Mouse (Mus musculus) v-Abl transformed pro-B cells (cell line): ENCODE results near the gene Proca1.

Experiments
- in situ Hi-C, 2 experiments: fragments of 400-800 bp; cut with MboI; formaldehyde crosslinking; loops; one replicate each; pipeline ENCODE4 v1.15.1; 2025; ENCODE audit not compliant: unreplicated experiment in 2 of 2

Gene Proca1

GRCm38 (mm10) chr11:78164924-78165760 lies 28.1 kb upstream of the Proca1 start, which contains the start of gene Traf4:
TSS of gene Traf4 (minus strand) at chr11:78165589.
- in situ Hi-C loops = no loop called here

GRCm38 (mm10) chr11:78165761-78166109 lies 27.5 kb upstream of the Proca1 start:
- in situ Hi-C loops = no loop called here

- in situ Hi-C loops = no loop called here
These were observed 27.0 kb upstream of the Proca1 start for GRCm38 (mm10) chr11:78166161-78166560.

- in situ Hi-C loops = no loop called here
These were observed 26.6 kb upstream of the Proca1 start for GRCm38 (mm10) chr11:78166640-78167039.

- in situ Hi-C loops = no loop called here
These were observed 25.8 kb upstream of the Proca1 start for GRCm38 (mm10) chr11:78167257-78167959.

GRCm38 (mm10) chr11:78168541-78169468 lies 24.4 kb upstream of the Proca1 start:
- in situ Hi-C loops = no loop called here

- in situ Hi-C loops = loop anchor here (5.0 to 10.0 kb wide), 2 partner anchors 113 to 346 kb away; no protein-coding TSS in a partner anchor
These were observed 22.9 kb upstream of the Proca1 start for GRCm38 (mm10) chr11:78170306-78170705.

- in situ Hi-C loops = loop anchor here (5.0 to 10.0 kb wide), 2 partner anchors 114 to 347 kb away; no protein-coding TSS in a partner anchor
These were observed 21.9 kb upstream of the Proca1 start for GRCm38 (mm10) chr11:78171328-78171727.

- in situ Hi-C loops = loop anchor here (5.0 to 10.0 kb wide), 2 partner anchors 115 to 347 kb away; no protein-coding TSS in a partner anchor
These were observed 21.0 kb upstream of the Proca1 start for GRCm38 (mm10) chr11:78172034-78172747.

GRCm38 (mm10) chr11:78172748-78173383 lies 20.3 kb upstream of the Proca1 start:
- in situ Hi-C loops = loop anchor here (5.0 to 10.0 kb wide), 2 partner anchors 116 to 348 kb away; no protein-coding TSS in a partner anchor

- in situ Hi-C loops = loop anchor here (5.0 to 10.0 kb wide), 2 partner anchors 117 to 350 kb away; no protein-coding TSS in a partner anchor
These were observed 18.7 kb upstream of the Proca1 start for GRCm38 (mm10) chr11:78174506-78174905.

- in situ Hi-C loops = loop anchor here (5.0 to 10.0 kb wide), 6 partner anchors 119 to 351 kb away; partner anchors contain the start of gene Phf12 (in 1 of the 2)
These were observed 17.3 kb upstream of the Proca1 start for GRCm38 (mm10) chr11:78175771-78176401.

- in situ Hi-C loops = loop anchor here (5.0 to 10.0 kb wide), 6 partner anchors 119 to 352 kb away; partner anchors contain the start of gene Phf12 (in 1 of the 2)
These were observed 16.8 kb upstream of the Proca1 start, which contains the start of the genes Nek8 and Tlcd1 for GRCm38 (mm10) chr11:78176402-78176862. TSS of gene Nek8 (minus strand) at chr11:78176675. TSS of gene Tlcd1 (plus strand) at chr11:78176711.

- in situ Hi-C loops = loop anchor here (5.0 to 10.0 kb wide), 6 partner anchors 120 to 352 kb away; partner anchors contain the start of gene Phf12 (in 1 of the 2)
These were observed 16.3 kb upstream of the Proca1 start for GRCm38 (mm10) chr11:78176905-78177331.

GRCm38 (mm10) chr11:78177437-78177836 lies 15.8 kb upstream of the Proca1 start:
- in situ Hi-C loops = loop anchor here (5.0 to 10.0 kb wide), 6 partner anchors 120 to 353 kb away; partner anchors contain the start of gene Phf12 (in 1 of the 2)

- in situ Hi-C loops = loop anchor here (5.0 to 10.0 kb wide), 6 partner anchors 121 to 353 kb away; partner anchors contain the start of gene Phf12 (in 1 of the 2)
These were observed 15.0 kb upstream of the Proca1 start for GRCm38 (mm10) chr11:78177903-78178858.
